Comparison of ENCODE assay signal across 20 mouse cellular contexts in the genomic region with DNA sequence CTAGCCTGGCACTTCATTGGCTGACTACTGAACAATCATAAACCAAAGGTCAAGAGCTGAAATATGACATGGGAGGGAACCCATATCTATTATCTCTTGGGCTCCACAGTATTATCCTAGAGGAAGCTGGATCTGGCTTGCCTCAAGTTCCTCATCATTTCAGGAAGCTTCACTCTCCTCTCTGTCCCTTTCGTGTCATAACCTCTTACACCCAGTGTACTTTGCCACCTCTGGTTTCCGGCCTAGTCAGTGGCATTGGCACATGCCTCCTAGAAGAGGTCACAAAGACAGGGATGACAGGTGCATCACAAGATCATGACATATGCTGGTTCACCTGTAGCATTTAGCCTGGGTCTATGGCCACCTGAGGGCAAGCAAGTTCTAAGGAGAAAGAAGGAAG. TPM values are rescaled to one million over a fixed set of nuclear protein-coding genes. Genes with fewer than 3 reads are reported as not detected.
"Had no signal": no experiment of that assay in that cellular context is flagged by ENCODE, and none has a peak within 500 bp of the region (broad histone marks: within the 10 kb centered on the region; RNA-seq: fewer than 3 reads in every experiment).

No protein-coding gene starts in this region.

- H3K27ac ChIP-seq: kidney, embryonic 15.5 days; left cerebral cortex, adult 2 months; limb, embryonic 15.5 days; liver, embryonic 15.5 days; macrophage; midbrain, embryonic 13.5 days; neural tube, embryonic 15.5 days; stomach, postnatal 0 days had no signal

- H3K4me1 ChIP-seq: kidney, embryonic 15.5 days; liver, embryonic 15.5 days; neural tube, embryonic 15.5 days had no signal

- H3K9ac ChIP-seq: kidney, embryonic 15.5 days; limb, embryonic 15.5 days; liver, embryonic 15.5 days; lung, embryonic 14.5 days; midbrain, embryonic 13.5 days; neural tube, embryonic 15.5 days had no signal

- H3K4me2 ChIP-seq: kidney, embryonic 15.5 days; limb, embryonic 15.5 days; liver, embryonic 15.5 days; lung, embryonic 14.5 days; midbrain, embryonic 13.5 days; neural tube, embryonic 15.5 days had no signal

- H3K9me3 ChIP-seq: kidney, embryonic 15.5 days; limb, embryonic 15.5 days; liver, embryonic 15.5 days; midbrain, embryonic 13.5 days; neural tube, embryonic 15.5 days had no signal

- H3K4me3 ChIP-seq: kidney, embryonic 15.5 days; left cerebral cortex, adult 2 months; limb, embryonic 15.5 days; liver, embryonic 15.5 days; midbrain, embryonic 13.5 days; myocyte; neural tube, embryonic 15.5 days had no signal

- ATAC-seq: inflammation-experienced regulatory T-cells, adult 6 months; midbrain, embryonic 13.5 days had no signal

- H3K27me3 ChIP-seq: kidney, embryonic 15.5 days; limb, embryonic 15.5 days; liver, embryonic 15.5 days; midbrain, embryonic 13.5 days; neural tube, embryonic 15.5 days had no signal

- DNase-seq: kidney, adult 2 months; kidney, postnatal 14 days; lung, embryonic 14.5 days; lung, postnatal 14 days; right cerebral cortex, adult 18-20 months; right cerebral cortex, postnatal 25 days; thymus, postnatal 4 days had no signal

- H3K36me3 ChIP-seq: kidney, embryonic 15.5 days; limb, embryonic 15.5 days; liver, embryonic 15.5 days; midbrain, embryonic 13.5 days; neural tube, embryonic 15.5 days had no signal

RNA-seq across cellular contexts. Expression of a gene that starts 33.3 kb away (rescaled TPM):
- total RNA-seq: megakaryocyte-erythroid progenitor cell, adult 5-6 weeks had no signal
- polyA plus RNA-seq: limb, embryonic 11.5 days; limb, embryonic 15.5 days; liver, embryonic 15.5 days; lung, embryonic 14.5 days; macrophage; midbrain, embryonic 13.5 days; myocyte; neural tube, embryonic 11.5 days; neural tube, embryonic 15.5 days; stomach, postnatal 0 days had no signal
